Mouse (Mus musculus) frontal cortex, postnatal 10 days (tissue): ENCODE data around the gene Zwilch.

Source experiments
- DNase-seq, 2 experiments: peaks; one replicate each; pipeline ENCODE4 v3.0.0; 2022; ENCODE audit warnings: low spot score in 2 of 2, mixed read lengths in 1 of 2

Zwilch gene

DNA sequence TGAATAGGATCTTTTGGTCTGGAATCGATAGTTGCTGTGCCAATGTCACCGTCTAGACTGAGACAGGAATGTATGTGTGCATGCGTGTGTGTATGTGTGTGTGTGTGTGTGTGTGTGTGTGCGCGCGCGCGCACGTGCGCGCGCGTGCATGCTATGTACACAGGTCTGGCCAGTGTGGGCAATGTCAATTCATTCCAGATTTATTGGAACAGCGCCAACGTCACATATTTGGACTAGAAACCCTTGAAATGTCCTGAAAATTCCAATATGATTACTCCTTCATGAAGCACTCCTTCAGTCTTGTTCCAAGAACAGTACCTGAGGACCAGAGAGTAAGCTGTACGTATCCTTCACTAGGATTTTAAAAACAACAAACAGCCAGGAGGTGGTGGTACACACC lies 62.4 kb downstream of the Zwilch start:
- DNase-seq: no peak

DNA sequence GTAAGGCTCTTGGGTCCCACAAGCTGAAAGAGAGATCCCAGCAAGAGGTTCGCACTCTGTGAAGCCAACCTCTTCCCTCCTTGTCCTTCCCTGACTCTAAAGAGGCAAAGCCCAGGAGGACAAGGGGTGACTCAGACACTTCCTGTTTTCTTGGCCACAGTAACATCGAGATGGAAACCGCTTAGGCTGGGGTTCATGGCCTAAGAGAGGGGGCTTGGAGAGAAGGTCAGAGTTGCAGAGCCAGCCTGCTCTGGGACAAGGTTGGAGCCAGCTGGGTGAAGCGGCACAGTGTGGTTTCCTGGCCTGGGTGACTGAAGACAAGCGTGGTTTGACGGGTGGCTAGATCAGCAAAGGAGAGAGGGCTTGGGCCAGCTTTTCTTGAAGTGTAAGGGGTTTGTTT lies 67.6 kb downstream of the Zwilch start:
- DNase-seq: no peak

- DNase-seq: peak in 1 of 2 experiments; percentile 53
Observed at GRCm38 (mm10) chr9:64100442-64100841, 72.5 kb downstream of the Zwilch start.

- DNase-seq: no peak
Observed at GRCm38 (mm10) chr9:64098282-64098681, 74.6 kb downstream of the Zwilch start.

DNA sequence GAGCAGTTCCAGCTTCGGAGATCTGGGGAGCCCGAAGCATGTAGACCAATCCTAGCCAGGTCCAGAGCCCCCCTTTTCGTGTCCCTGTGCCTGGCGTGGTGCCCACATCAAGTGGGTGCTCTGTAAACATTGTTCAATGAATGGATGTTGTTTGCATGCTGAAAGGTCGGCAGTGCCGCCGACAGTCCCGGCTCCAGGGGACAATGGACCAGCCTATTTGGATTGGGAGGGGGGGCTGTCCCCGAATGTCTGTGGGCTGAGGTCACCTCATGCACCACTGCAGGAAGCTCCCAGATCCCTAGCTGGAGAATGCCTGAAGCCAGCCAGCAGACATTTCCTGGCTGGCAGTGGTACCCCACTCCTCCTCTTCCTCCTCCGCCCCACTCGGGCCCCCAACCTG lies 78.8 kb downstream of the Zwilch start:
- no peak for DNase-seq

DNA sequence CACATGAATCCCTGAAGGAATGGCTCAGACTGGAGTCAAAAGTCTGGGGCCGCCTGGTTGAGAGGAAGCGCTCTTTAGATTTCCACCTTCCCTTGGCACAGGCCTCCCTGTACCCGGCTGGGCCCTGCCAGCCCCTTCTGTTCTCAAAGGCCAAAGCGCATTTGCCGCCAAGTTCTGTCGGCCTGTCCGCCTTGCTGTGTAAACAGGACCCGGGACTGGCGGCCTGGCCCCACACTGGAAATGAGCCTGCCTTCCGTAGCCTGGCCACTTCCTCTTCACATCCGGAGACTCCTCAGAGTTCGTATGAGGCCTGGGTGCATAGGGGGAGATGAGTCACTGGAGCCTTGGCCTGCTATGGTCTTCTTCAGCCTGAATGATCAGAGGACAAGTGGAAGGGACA lies 83.9 kb downstream of the Zwilch start:
- DNase-seq: peak in 1 of 2 experiments; percentile 29

DNA sequence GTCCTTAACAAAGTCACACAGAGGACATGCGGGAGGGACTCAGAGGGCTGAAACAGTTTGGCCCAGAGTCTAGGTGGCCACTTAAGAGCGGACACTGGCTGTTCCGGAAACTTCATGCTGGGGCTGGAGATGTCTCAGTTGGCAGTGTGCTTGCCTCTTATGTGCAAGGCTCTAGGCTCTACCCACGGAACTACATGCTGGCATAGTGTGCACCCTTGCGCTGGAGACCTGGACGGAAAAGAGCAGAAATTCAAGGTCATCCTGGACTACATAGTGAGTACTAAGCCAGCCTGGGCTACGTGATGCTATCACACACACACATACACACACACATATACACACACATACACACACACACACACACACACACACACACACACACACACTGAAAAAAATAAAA lies 84.6 kb downstream of the Zwilch start:
- no peak for DNase-seq

GRCm38 (mm10) chr9:64087461-64088235 lies 85.3 kb downstream of the Zwilch start:
- peak; percentile 42 to 72 for DNase-seq
